Mouse (Mus musculus) layer of hippocampus, adult 2 months (tissue): ENCODE results near the gene Nadk. TPM values are rescaled to one million over a fixed set of nuclear protein-coding genes. Genes with fewer than 3 reads are reported as not detected.

Experiments
- DNase-seq, 2 experiments: peaks; one replicate each; pipeline ENCODE4 v3.0.0; 2022; ENCODE audit warnings: low spot score in 2 of 2
- H3K27ac ChIP-seq: fragments of 200-600 bp; 2 replicates; pipeline ENCODE4 v1.8.1; 2022
- H3K4me3 ChIP-seq: fragments of 200-600 bp; 2 replicates; pipeline ENCODE4 v1.8.1; 2022; ENCODE audit warnings: mild to moderate bottlenecking
- CTCF ChIP-seq: fragments of 200-600 bp; conservative IDR thresholded peaks from 2 replicates; pipeline ENCODE4 v1.8.1; 2022; ENCODE audit warnings: antibody characterized with exemption, mild to moderate bottlenecking, moderate library complexity
- total RNA-seq, 2 experiments: library from RNA; stranded (reverse); gene quantifications; 2 replicates each; pipeline ENCODE4 v1.2.3; 2021

Gene Nadk
- total RNA-seq, 2 experiments from 2014 or later = 61.2 to 63.5 TPM

- DNase-seq = no peak
- no peak overlapping the region for H3K4me3 ChIP-seq
- no peak for TF ChIP-seq CTCF
- no peak overlapping the region for H3K27ac ChIP-seq
Measured at GRCm38 (mm10) chr4:155574931-155575330, 12.8 kb downstream of the Nadk start.

GRCm38 (mm10) chr4:155575521-155575920 lies 13.3 kb downstream of the Nadk start:
- Histone ChIP-seq H3K27ac (no peak overlapping the region), H3K4me3 (no peak overlapping the region)
- no peak for TF ChIP-seq CTCF
- no peak for DNase-seq

GRCm38 (mm10) chr4:155577132-155577531 lies 15.0 kb downstream of the Nadk start:
- no peak for DNase-seq
- no peak for TF ChIP-seq CTCF
- no peak overlapping the region for H3K27ac ChIP-seq
- no peak overlapping the region for H3K4me3 ChIP-seq

- no peak overlapping the region; the same call in 1 of the 2 replicates for H3K27ac ChIP-seq
- no peak for TF ChIP-seq CTCF
- H3K4me3 ChIP-seq = no peak overlapping the region
Measured at GRCm38 (mm10) chr4:155577741-155578140, 15.6 kb downstream of the Nadk start.

GRCm38 (mm10) chr4:155578336-155579125 lies 16.4 kb downstream of the Nadk start:
- no peak for DNase-seq
- no peak overlapping the region; the same call in 1 of the 2 replicates for H3K27ac ChIP-seq
- TF ChIP-seq CTCF = no peak
- no peak overlapping the region for H3K4me3 ChIP-seq

More at GRCm38 (mm10) chr4:155577741-155578140, 15.6 kb downstream of the Nadk start:
- no peak for DNase-seq

- Histone ChIP-seq H3K4me3 (no peak overlapping the region), H3K27ac (no peak overlapping the region)
- peak; percentile 94 for TF ChIP-seq CTCF
- DNase-seq = peak in 1 of 2 experiments; percentile 72
Measured at GRCm38 (mm10) chr4:155580420-155580819, 18.2 kb downstream of the Nadk start.

GRCm38 (mm10) chr4:155582279-155582905 lies 20.2 kb downstream of the Nadk start:
- Histone ChIP-seq H3K4me3 (no peak overlapping the region), H3K27ac (no peak overlapping the region)
- DNase-seq = no peak
- TF ChIP-seq CTCF = no peak

GRCm38 (mm10) chr4:155589356-155589755 lies 27.2 kb downstream of the Nadk start:
- no peak for DNase-seq
- TF ChIP-seq CTCF = no peak
- Histone ChIP-seq H3K27ac (no peak overlapping the region), H3K4me3 (no peak overlapping the region)

GRCm38 (mm10) chr4:155591012-155591719 lies 29.0 kb downstream of the Nadk start:
- DNase-seq = no peak
- Histone ChIP-seq H3K4me3 (no peak overlapping the region), H3K27ac (no peak overlapping the region)
- TF ChIP-seq CTCF = no peak

GRCm38 (mm10) chr4:155593780-155594179 lies 31.6 kb downstream of the Nadk start:
- no peak for DNase-seq
- no peak overlapping the region for H3K27ac ChIP-seq
- no peak for TF ChIP-seq CTCF
- no peak overlapping the region for H3K4me3 ChIP-seq

GRCm38 (mm10) chr4:155595777-155596176 lies 33.6 kb downstream of the Nadk start:
- Histone ChIP-seq H3K4me3 (no peak overlapping the region), H3K27ac (no peak overlapping the region)
- TF ChIP-seq CTCF = no peak
- no peak for DNase-seq

- Histone ChIP-seq H3K27ac (no peak overlapping the region), H3K4me3 (no peak overlapping the region)
- no peak for DNase-seq
- TF ChIP-seq CTCF = no peak
Measured at GRCm38 (mm10) chr4:155596606-155597005, 34.4 kb downstream of the Nadk start.

- TF ChIP-seq CTCF = no peak
- Histone ChIP-seq H3K27ac (no peak overlapping the region), H3K4me3 (no peak overlapping the region)
- no peak for DNase-seq
Measured at GRCm38 (mm10) chr4:155598536-155598935, 36.4 kb downstream of the Nadk start.
